Mouse (Mus musculus): ENCODE measurements around the gene Gemin7. TPM values are rescaled to one million over a fixed set of nuclear protein-coding genes. Genes with fewer than 3 reads are reported as not detected.

The Gemin7 gene
- polyA plus RNA-seq, 2 experiments = 70.6 to 171 TPM

GRCm38 (mm10) chr7:19525105-19525481, 52.3 kb downstream of the Gemin7 start:
- H3K27ac ChIP-seq (replicated peaks; ENCODE audit: low read depth, low read length) = no peak overlapping the region
- H3K4me1 ChIP-seq (ENCODE audit: control insufficient read depth, insufficient read depth, low read length) = peaks cover 16% of the 10 kb centered on the region
- H3K9me3 ChIP-seq (ENCODE audit: control insufficient read depth, low read length) = no peaks in the 10 kb centered on the region
- H3K36me3 ChIP-seq (ENCODE audit: control insufficient read depth, insufficient read depth, low read length) = peaks cover 11% of the 10 kb centered on the region
- 67% methylated on average over 2 of the region's 2 CpGs for WGBS
- H3K27me3 ChIP-seq (ENCODE audit: control insufficient read depth, insufficient read depth, low read length) = peaks cover 54% of the 10 kb centered on the region
- no peak overlapping the region for H3K4me3 ChIP-seq (replicated peaks; ENCODE audit: low read length)
- no peak for TF ChIP-seq POLR2A (IDR thresholded peaks at IDR 0.05; ENCODE audit: borderline replicate concordance, extremely low read depth, insufficient read depth, insufficient read length)
- no peak overlapping the region for H3K9ac ChIP-seq (ENCODE audit: low read depth, low read length, severe bottlenecking)
- no peak overlapping the region for H3K4me2 ChIP-seq (replicated peaks; ENCODE audit: low read depth, low read length, severe bottlenecking)
- ATAC-seq (ENCODE audit: low FRiP score, low read depth) (no peak), DNase-seq (ENCODE audit: low spot score) (no peak)

- DNase-seq (ENCODE audit: low spot score) = no peak
- peaks cover 16% of the 10 kb centered on the region for H3K4me1 ChIP-seq (ENCODE audit: control insufficient read depth, insufficient read depth, low read length)
- H3K9me3 ChIP-seq (ENCODE audit: control insufficient read depth, low read length) = no peaks in the 10 kb centered on the region
- H3K9ac ChIP-seq (ENCODE audit: low read depth, low read length, severe bottlenecking) = peak overlapping the region; percentile 36; the same call in 1 of the 2 replicates
- H3K27me3 ChIP-seq (ENCODE audit: control insufficient read depth, insufficient read depth, low read length) = peaks cover 60% of the 10 kb centered on the region
- H3K4me3 ChIP-seq (replicated peaks; ENCODE audit: low read length) = peak overlapping the region; percentile 42
- no peak for TF ChIP-seq POLR2A (IDR thresholded peaks at IDR 0.05; ENCODE audit: borderline replicate concordance, extremely low read depth, insufficient read depth, insufficient read length)
- peak; percentile 23; the same call in 1 of the 2 replicates for ATAC-seq (ENCODE audit: low FRiP score, low read depth)
- H3K4me2 ChIP-seq (replicated peaks; ENCODE audit: low read depth, low read length, severe bottlenecking) = peak overlapping the region; percentile 78
- no peak overlapping the region for H3K27ac ChIP-seq (replicated peaks; ENCODE audit: low read depth, low read length)
- H3K36me3 ChIP-seq (ENCODE audit: control insufficient read depth, insufficient read depth, low read length) = peaks cover 6% of the 10 kb centered on the region; the same call in 1 of the 2 replicates
- 11% methylated on average over 20 of the region's 24 CpGs for WGBS
Measured at GRCm38 (mm10) chr7:19524420-19525104, 52.8 kb downstream of the Gemin7 start.

GRCm38 (mm10) chr7:19523757-19524419, 53.5 kb downstream of the Gemin7 start:
- no peak for TF ChIP-seq POLR2A (IDR thresholded peaks at IDR 0.05; ENCODE audit: borderline replicate concordance, extremely low read depth, insufficient read depth, insufficient read length)
- Histone ChIP-seq H3K4me1 (ENCODE audit: control insufficient read depth, insufficient read depth, low read length) (peaks cover 16% of the 10 kb centered on the region), H3K9me3 (ENCODE audit: control insufficient read depth, low read length) (no peaks in the 10 kb centered on the region), H3K4me3 (replicated peaks; ENCODE audit: low read length) (peak overlapping the region; percentile 42), H3K4me2 (replicated peaks; ENCODE audit: low read depth, low read length, severe bottlenecking) (peak overlapping the region; percentile 78), H3K27me3 (ENCODE audit: control insufficient read depth, insufficient read depth, low read length) (peaks cover 66% of the 10 kb centered on the region), H3K9ac (ENCODE audit: low read depth, low read length, severe bottlenecking) (peak overlapping the region; percentile 36), H3K27ac (replicated peaks; ENCODE audit: low read depth, low read length) (no peak overlapping the region), H3K36me3 (ENCODE audit: control insufficient read depth, insufficient read depth, low read length) (no peaks in the 10 kb centered on the region)
- WGBS = 2% methylated on average over 63 of the region's 64 CpGs
- DNase-seq (ENCODE audit: low spot score) (peak; percentile 14), ATAC-seq (ENCODE audit: low FRiP score, low read depth) (peak; percentile 47)

- Histone ChIP-seq H3K4me3 (replicated peaks; ENCODE audit: low read length) (peak overlapping the region; percentile 42), H3K27ac (replicated peaks; ENCODE audit: low read depth, low read length) (no peak overlapping the region), H3K4me1 (ENCODE audit: control insufficient read depth, insufficient read depth, low read length) (peaks cover 16% of the 10 kb centered on the region), H3K9me3 (ENCODE audit: control insufficient read depth, low read length) (no peaks in the 10 kb centered on the region), H3K27me3 (ENCODE audit: control insufficient read depth, insufficient read depth, low read length) (peaks cover 73% of the 10 kb centered on the region), H3K36me3 (ENCODE audit: control insufficient read depth, insufficient read depth, low read length) (no peaks in the 10 kb centered on the region), H3K4me2 (replicated peaks; ENCODE audit: low read depth, low read length, severe bottlenecking) (peak overlapping the region; percentile 78), H3K9ac (ENCODE audit: low read depth, low read length, severe bottlenecking) (peak overlapping the region; percentile 36; the same call in 1 of the 2 replicates)
- WGBS = 12% methylated on average over 62 of the region's 72 CpGs
- DNase-seq (ENCODE audit: low spot score) (no peak), ATAC-seq (ENCODE audit: low FRiP score, low read depth) (no peak)
- TF ChIP-seq POLR2A (IDR thresholded peaks at IDR 0.05; ENCODE audit: borderline replicate concordance, extremely low read depth, insufficient read depth, insufficient read length) = no peak
Measured at GRCm38 (mm10) chr7:19523017-19523756, 54.2 kb downstream of the Gemin7 start.

- H3K27me3 ChIP-seq (ENCODE audit: control insufficient read depth, insufficient read depth, low read length) = peaks cover 77% of the 10 kb centered on the region
- DNase-seq (ENCODE audit: low spot score) (no peak), ATAC-seq (ENCODE audit: low FRiP score, low read depth) (no peak)
- H3K4me3 ChIP-seq (replicated peaks; ENCODE audit: low read length) = peak overlapping the region; percentile 19
- peaks cover 16% of the 10 kb centered on the region for H3K4me1 ChIP-seq (ENCODE audit: control insufficient read depth, insufficient read depth, low read length)
- no peaks in the 10 kb centered on the region for H3K9me3 ChIP-seq (ENCODE audit: control insufficient read depth, low read length)
- no peak overlapping the region for H3K27ac ChIP-seq (replicated peaks; ENCODE audit: low read depth, low read length)
- H3K4me2 ChIP-seq (replicated peaks; ENCODE audit: low read depth, low read length, severe bottlenecking) = peak overlapping the region; percentile 35
- peak overlapping the region; percentile 43 for H3K9ac ChIP-seq (ENCODE audit: low read depth, low read length, severe bottlenecking)
- TF ChIP-seq POLR2A (IDR thresholded peaks at IDR 0.05; ENCODE audit: borderline replicate concordance, extremely low read depth, insufficient read depth, insufficient read length) = no peak
- WGBS = 6% methylated on average over 20 of the region's 23 CpGs
- no peaks in the 10 kb centered on the region for H3K36me3 ChIP-seq (ENCODE audit: control insufficient read depth, insufficient read depth, low read length)
Measured at GRCm38 (mm10) chr7:19520032-19520431, 57.4 kb downstream of the Gemin7 start.

All from limb, embryonic 14.5 days (tissue).